Mouse (Mus musculus) adrenal gland, adult 2 months (tissue): Measurements from ENCODE around the gene Hcn4. TPM values are rescaled to one million over a fixed set of nuclear protein-coding genes. Genes with fewer than 3 reads are reported as not detected.

Source experiments
- DNase-seq: peaks from one replicate; pipeline ENCODE4 v3.0.0; 2021
- polyA plus RNA-seq: library from polyadenylated mRNA; depleted of rRNA; stranded (reverse); fragments of >200 nt; gene quantifications from 2 replicates; pipeline ENCODE4 v1.2.3, GENCODE M21; 2012
- total RNA-seq, 2 experiments: library from RNA; stranded (reverse); gene quantifications; 2 replicates each; pipeline ENCODE4 v1.2.3; 2021

Hcn4 gene
- total and polyA plus RNA-seq, 3 experiments = 0.63 to 1.6 (median 1.5) TPM

DNA sequence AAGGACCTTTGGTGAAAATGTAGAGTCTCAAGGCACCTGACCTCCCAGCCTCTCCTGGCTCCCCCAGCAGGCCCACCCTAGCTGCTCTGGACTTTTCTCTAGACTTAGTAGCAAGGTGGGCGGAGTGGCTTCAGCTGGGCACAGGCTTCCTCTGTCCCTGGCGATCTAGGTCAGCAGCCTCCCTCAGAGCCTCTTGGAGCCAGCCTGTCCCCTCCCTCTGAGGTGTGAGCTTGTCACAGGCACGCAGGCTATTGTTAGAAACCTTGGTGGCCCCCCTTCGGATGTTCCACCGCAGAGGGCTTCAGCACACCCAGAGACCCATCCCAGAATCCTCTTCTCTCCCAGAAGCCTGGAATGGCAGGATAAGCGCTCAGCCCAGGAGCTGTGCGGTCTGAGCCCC lies 24.5 kb downstream of the Hcn4 start:
- DNase-seq = peak; percentile 15

GRCm38 (mm10) chr9:58849576-58850315 lies 26.5 kb downstream of the Hcn4 start:
- DNase-seq = no peak

GRCm38 (mm10) chr9:58854931-58855330 lies 31.7 kb downstream of the Hcn4 start:
- no peak for DNase-seq

GRCm38 (mm10) chr9:58859080-58859635 lies 35.9 kb downstream of the Hcn4 start:
- no peak for DNase-seq

GRCm38 (mm10) chr9:58863826-58864225 lies 40.6 kb downstream of the Hcn4 start:
- no peak for DNase-seq

GRCm38 (mm10) chr9:58871141-58871540 lies 47.9 kb downstream of the Hcn4 start:
- no peak for DNase-seq

DNA sequence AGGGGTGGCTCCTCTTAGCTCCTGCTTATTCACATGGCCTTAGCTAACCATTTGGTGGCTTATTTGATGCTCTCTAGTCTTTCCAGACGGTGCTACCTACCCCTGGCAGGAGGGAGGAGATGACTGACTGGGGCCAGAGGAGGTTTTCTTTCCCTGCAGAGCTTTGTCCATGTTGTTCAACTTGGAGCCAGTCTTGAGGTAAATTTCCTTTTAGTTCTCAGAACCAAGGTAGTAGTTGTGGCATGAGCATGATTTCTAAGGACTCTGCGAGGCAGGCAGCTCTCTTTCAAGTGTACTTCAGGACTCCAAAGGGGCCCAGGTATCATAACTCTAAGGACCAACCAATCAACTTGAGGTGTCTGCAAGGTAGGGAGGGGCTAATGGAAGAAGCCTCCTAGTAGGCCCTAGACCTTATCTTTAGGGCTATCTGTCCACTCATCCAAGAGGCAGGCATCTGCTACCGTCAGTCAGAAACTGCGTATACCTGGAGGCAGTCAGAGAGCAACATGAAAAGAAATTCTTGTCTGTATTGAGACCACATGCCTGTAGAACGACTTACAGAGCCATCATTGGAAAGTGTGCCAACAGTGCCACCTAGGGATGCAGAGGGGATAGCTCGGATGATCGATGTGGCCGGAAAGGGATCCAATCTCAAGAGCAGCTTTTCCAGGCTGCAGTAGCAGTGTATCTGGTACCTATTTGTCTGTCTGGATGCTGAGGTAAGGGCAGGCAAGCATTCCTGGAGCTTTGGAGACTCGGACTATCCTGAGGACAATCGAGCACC lies 50.5 kb downstream of the Hcn4 start:
- peak; percentile 61 for DNase-seq

- no peak for DNase-seq
Measured at GRCm38 (mm10) chr9:58874354-58874753, 51.1 kb downstream of the Hcn4 start.

- no peak for DNase-seq
Measured at GRCm38 (mm10) chr9:58875439-58875838, 52.2 kb downstream of the Hcn4 start.

- DNase-seq = no peak
Measured at GRCm38 (mm10) chr9:58876946-58877625, 53.9 kb downstream of the Hcn4 start.

DNA sequence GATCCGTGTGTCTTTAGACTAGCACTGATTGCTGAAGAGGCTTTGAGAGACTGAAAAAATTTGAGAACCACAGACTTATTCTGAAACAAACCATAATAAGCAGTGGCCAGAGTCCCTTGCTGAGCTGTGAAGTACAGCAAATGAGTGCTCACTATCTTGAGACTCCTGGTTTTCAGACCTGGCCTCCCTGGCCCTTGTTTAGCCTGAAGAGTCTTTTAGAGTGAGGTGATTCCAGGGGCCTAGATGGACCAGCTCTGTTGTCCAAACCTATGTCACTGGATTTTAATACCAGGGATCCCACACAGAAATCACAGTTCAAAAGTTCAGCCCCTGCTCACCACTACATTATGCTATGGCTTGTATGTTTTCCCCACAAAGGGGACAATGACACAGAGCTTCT lies 56.6 kb downstream of the Hcn4 start:
- DNase-seq = no peak

DNA sequence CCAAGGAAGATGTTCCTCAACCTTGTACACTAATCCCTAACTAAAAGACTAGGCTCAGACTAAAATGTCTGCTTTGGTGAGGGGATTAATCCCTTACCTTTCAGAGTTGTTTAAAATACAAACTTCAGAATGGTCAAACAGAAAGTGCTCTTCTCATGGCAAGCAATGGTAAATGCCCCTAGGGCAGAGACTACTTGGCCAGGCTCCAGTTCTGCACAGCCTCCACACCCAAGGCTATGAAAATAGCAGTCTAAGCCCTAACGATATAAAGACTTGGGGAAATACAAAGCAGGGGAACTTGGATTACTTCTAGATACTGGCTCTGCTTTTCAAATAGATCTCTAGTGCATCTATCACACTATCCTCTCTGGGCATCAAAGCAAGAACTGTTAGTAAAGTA lies 59.5 kb downstream of the Hcn4 start:
- no peak for DNase-seq

DNA sequence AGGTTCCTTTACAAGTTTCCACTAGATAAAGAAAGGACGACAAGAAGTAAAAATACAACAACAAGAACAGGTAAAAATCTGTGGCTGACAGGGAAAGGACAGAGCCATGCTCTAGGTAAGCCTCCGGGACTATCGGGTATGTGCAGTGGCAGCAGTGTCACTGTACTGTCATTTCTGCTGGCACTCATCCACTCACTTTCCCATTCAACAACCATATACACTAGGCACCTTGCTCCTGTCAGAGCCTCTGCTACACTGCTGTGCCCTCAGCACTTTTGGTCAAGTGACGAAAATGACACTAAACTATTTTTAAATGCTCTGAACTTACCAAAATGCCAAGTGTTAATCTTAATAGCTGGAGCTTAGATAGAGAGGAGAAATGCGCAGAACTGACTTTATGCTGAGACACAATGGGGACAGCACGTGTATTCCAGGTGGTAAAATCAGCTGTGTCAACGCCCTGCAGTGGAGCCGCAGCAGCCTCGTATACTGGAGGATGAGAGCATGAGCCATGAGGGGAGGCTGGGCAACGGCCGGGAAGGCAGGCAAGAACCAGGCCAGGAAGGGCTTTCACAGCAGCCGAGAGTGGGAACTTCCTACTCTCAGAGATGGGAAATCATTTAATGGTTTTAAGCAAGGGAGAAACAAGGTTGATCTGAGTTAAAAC lies 66.7 kb downstream of the Hcn4 start:
- DNase-seq = no peak

DNA sequence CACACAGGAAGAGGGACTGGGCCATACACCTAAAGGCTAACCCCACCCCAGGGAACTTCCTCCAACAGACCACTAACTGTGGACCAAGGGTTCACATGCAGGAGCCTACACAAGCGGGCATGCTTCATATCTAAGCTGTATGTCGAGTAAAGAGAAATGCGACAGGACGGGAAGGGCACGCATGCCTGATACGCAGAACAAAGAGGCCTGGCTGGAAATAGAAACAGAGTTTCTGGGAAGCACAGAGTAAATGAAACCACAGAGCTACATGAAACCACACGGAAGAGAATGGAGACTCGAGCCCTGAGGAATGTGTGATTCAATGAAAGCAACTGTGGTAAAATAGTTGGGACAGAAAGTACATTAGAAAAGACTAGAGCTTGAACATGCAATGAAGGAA lies 67.7 kb downstream of the Hcn4 start:
- DNase-seq = no peak

GRCm38 (mm10) chr9:58891840-58892640 lies 68.8 kb downstream of the Hcn4 start:
- no peak for DNase-seq

GRCm38 (mm10) chr9:58899602-58900001 lies 76.4 kb downstream of the Hcn4 start:
- no peak for DNase-seq

GRCm38 (mm10) chr9:58902869-58903585 lies 79.8 kb downstream of the Hcn4 start:
- peak; percentile 45 for DNase-seq
